Mouse (Mus musculus) bone marrow, adult 2 months (tissue): Measurements from ENCODE around the gene Dapk2. TPM values are rescaled to one million over a fixed set of nuclear protein-coding genes. Genes with fewer than 3 reads are reported as not detected.

Source experiments
- H3K27ac ChIP-seq: fragments of 200-500 bp; 2 replicates; pipeline ENCODE4 v1.5.1; 2012; ENCODE audit warnings: low read depth, mild to moderate bottlenecking, control low read depth, inconsistent platforms, low read length; ENCODE audit not compliant: control insufficient read depth, poor library complexity, insufficient read depth
- H3K4me1 ChIP-seq: fragments of 200-500 bp; 2 replicates; pipeline ENCODE4 v1.6.1; 2011; ENCODE audit warnings: low read length; ENCODE audit not compliant: control insufficient read depth, insufficient read depth
- H3K4me3 ChIP-seq: fragments of 200-500 bp; replicated peaks from 2 replicates; pipeline ENCODE3; 2011; ENCODE audit warnings: mild to moderate bottlenecking, low read depth, low read length, control low read depth; ENCODE audit not compliant: control insufficient read depth
- CTCF ChIP-seq: fragments of 200-500 bp; IDR thresholded peaks from 2 replicates; pipeline ENCODE4 v1.5.1; 2011; ENCODE audit warnings: low read length, control low read depth; ENCODE audit not compliant: control insufficient read depth, insufficient read depth
- POLR2A ChIP-seq: fragments of 200-500 bp; IDR thresholded peaks from 2 replicates; pipeline ENCODE4 v1.6.1; 2011; ENCODE audit warnings: low read depth, mild to moderate bottlenecking, control low read depth, low read length, borderline replicate concordance; ENCODE audit not compliant: control insufficient read depth
- WGBS: fragments of 180-500 bp; shearing (Covaris S2); methylation state at CpG from one replicate; pipeline ENCODE4 v1.1.7; 2018; 5-methylcytosine and 5-hydroxymethylcytosine counted together
- polyA plus RNA-seq: library from polyadenylated mRNA; stranded (reverse); fragments of >200 nt; gene quantifications from 2 replicates; pipeline ENCODE4 v1.2.4, GENCODE M21; 2011; ENCODE audit warnings: low replicate concordance; ENCODE audit not compliant: missing spikeins, insufficient read depth, insufficient read length

Gene Dapk2
- polyA plus RNA-seq, 1 experiment = 33.5 TPM

DNA sequence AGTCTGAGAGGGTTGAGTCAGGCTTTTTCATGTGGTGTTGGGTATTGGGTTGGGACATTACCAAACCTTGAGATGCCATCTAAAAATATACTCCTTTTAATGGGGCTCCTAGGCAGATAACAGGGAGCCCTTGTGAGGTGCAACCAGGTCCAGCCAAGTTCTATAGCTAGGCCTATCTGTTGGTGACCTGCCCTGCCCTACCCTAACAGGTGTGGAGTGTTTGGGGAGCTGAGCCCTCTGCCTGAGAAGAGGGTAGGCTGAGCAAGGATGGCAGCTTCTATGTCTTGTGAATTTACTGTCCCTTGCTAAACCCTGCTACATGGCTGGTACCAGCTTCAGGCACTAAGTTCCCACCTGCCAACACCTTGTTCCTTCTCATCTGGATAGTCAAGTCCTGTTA lies 57.5 kb downstream of the Dapk2 start:
- no peak for TF ChIP-seq POLR2A
- TF ChIP-seq CTCF = no peak
- Histone ChIP-seq H3K27ac (no peak overlapping the region), H3K4me1 (peaks cover 9% of the 10 kb centered on the region), H3K4me3 (no peak overlapping the region)

DNA sequence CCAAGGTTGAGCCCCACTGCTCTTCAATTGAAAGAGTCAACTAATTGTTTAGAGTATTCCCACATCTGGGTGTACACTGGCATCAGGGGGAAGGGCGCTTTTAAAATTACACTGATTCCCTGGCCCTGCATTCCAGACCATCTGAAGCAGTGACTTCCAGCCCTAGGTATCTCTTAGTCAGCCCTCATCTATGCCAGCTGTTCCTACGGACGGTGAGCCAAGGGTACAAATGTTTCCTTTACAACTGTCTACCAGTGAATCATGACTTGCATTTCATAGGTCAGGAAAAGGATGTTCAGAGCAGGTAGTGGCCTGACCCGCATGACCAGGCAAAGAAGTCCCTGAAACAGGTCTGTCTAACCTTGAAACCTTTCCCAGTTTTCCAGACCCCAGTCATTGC lies 59.9 kb downstream of the Dapk2 start:
- WGBS = 50% methylated on average over 4 of the region's 4 CpGs
- no peak overlapping the region for H3K4me3 ChIP-seq
- no peak overlapping the region for H3K27ac ChIP-seq
- peaks cover 8% of the 10 kb centered on the region for H3K4me1 ChIP-seq
- TF ChIP-seq POLR2A (no peak), CTCF (no peak)

DNA sequence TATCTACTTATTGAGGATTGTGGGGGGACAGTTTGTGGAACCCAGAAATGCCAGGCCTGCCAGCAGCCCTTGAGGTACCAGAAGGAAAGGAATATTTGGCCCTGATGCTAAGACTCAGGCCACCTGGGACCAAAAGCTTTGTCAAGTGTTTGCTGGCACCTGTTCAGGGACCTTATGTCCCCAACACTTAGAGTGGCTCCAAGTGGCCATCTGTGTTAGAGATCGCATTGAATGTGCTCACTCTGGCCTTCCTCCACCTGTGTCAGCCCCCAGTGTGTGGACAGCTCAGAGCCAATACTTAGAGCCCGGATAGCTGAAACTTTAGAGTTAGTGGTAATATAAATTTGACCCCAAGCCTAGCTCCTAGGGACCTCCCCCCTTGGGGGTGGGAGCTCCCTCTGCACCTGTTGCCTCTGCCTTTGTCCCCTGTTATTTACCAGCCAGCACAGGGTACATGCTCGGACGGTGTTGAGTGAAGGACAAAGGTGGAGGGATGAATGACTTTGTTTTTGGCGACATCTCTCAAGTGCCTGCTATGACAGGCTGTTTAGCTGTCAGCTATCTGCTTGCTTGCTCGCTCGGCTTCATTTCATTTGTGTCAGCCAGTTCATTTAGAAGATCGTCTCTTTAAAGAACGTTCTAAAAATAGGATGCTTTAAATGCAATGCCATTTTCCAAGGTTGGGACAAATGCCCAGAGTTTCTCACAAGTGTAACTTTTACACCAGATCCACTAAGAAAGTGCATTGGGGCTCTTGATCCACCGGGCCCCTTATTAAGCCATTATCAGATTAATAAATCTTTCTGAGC lies 61.1 kb downstream of the Dapk2 start:
- no peak overlapping the region for H3K4me3 ChIP-seq
- no peak overlapping the region for H3K27ac ChIP-seq
- WGBS = 92% methylated on average over 10 of the region's 10 CpGs
- no peak for TF ChIP-seq POLR2A
- TF ChIP-seq CTCF = no peak
- H3K4me1 ChIP-seq = peaks cover 1% of the 10 kb centered on the region

- no peak overlapping the region for H3K27ac ChIP-seq
- TF ChIP-seq CTCF (no peak), POLR2A (no peak)
- H3K4me1 ChIP-seq = no peaks in the 10 kb centered on the region
- WGBS = 81% methylated on average over 2 of the region's 2 CpGs
- no peak overlapping the region for H3K4me3 ChIP-seq
These were observed 65.8 kb downstream of the Dapk2 start for GRCm38 (mm10) chr9:66223872-66224271.

GRCm38 (mm10) chr9:66225737-66226485 lies 67.9 kb downstream of the Dapk2 start:
- H3K4me3 ChIP-seq = no peak overlapping the region
- H3K4me1 ChIP-seq = no peaks in the 10 kb centered on the region
- H3K27ac ChIP-seq = no peak overlapping the region
- no peak for TF ChIP-seq CTCF
- TF ChIP-seq POLR2A = no peak
- 80% methylated on average over 5 of the region's 5 CpGs for WGBS

DNA sequence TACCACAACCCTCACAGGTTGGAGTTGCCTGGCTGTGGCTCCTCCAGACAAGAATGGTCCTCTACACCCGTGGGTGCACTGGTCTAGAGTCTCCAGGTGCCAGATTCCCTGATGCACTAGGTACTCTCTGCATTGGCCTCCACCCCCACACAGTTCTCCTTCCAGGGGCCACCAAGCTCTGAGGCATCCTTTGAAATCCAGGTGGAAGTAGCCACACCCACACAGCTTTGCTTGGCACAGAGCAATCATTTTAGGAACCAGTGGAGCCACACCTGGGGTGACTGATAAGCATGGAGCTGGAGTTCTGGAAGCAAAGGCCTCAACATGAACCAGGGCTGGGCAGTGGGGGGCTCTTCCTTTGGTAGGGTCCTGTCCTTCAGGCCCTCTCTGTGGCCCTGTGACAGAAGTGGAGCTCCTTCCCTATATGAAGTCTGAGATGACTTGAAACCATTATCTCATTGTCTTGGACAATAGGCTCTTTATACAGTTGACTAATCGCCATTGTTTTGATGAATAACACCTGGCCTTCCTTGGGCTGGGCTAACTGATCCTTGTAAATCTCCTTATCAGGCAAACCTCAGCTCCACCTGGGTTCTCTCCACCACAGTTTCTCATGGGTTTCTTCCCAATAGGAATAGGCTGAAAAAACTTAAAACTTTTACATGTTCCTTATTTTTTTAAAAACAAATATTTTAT lies 70.6 kb downstream of the Dapk2 start:
- no peaks in the 10 kb centered on the region for H3K4me1 ChIP-seq

DNA sequence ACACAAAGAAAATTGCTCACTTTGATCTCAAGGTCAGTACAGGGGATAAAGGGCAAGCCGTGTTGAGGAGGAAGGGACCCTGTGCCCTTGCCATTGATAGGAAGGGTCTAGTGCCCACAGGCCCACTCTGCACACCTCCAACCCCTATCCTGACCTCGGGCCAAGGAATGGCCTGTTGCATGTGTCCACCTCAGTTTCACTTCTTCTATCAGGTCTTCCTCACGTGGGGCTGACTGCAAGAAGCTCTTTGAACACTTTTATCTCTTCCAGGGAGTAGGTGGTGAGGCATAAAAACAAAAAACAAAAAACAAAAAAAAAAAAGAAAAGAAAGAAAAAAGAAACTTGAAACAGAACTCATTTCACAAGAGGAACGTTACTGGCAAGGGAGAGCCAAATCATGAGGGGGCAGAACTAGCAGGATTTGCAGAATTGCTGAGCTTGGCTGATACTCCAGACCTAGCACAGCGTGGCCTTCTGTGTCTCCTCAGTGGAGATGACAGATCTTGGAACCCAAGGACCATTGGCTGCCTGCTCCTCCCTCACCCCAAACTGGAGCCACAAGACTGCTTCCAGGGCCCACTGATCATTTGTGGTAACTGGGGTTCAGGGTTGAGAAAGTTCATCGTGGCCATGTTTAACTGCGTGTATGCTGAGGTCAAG lies 73.9 kb downstream of the Dapk2 start:
- Histone ChIP-seq H3K4me3 (no peak overlapping the region), H3K27ac (no peak overlapping the region), H3K4me1 (no peaks in the 10 kb centered on the region)
- TF ChIP-seq CTCF (no peak), POLR2A (no peak)
- WGBS = 39% methylated on average over 7 of the region's 7 CpGs

More for the DNA sequence above, 70.6 kb downstream of the Dapk2 start:
- Histone ChIP-seq H3K4me3 (no peak overlapping the region), H3K27ac (no peak overlapping the region)
- TF ChIP-seq POLR2A (no peak), CTCF (no peak)
- 73% methylated on average over 2 of the region's 2 CpGs for WGBS

DNA sequence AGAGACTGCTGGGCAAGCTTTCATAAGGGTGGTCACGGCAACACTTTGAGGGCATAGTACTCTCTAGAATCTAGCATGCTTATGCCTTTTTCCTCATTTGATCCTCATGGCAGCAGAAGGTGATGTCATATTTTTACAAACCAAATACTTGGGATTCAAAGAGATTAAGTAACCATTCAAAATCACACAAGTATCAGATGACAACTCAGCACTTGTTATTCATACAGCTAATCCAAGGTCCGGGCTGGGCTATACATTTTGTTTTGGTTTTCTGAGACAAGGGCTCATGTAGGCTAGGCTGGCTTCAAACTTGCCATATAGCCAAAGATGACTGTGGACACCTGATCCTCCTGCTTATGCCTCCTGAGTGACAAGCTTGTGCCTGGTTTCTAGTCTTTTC lies 78.6 kb downstream of the Dapk2 start:
- no peak overlapping the region for H3K27ac ChIP-seq
- H3K4me3 ChIP-seq = no peak overlapping the region
- WGBS = 84% methylated on average over 2 of the region's 2 CpGs
- no peaks in the 10 kb centered on the region; the same call in 1 of the 2 replicates for H3K4me1 ChIP-seq
- TF ChIP-seq POLR2A (no peak), CTCF (no peak)
